Mouse (Mus musculus): Measurements from ENCODE around the gene Cenph. TPM values are rescaled to one million over a fixed set of nuclear protein-coding genes. Genes with fewer than 3 reads are reported as not detected.
"Not testable (repeated sequence)": the region's sequence is repeated elsewhere in the genome, so short reads cannot be mapped to it uniquely, and the experiment has no call there.

The Cenph gene
- total RNA-seq, 4 experiments from 2014 or later, result 0.25 to 0.28 TPM; not detected in 2

DNA sequence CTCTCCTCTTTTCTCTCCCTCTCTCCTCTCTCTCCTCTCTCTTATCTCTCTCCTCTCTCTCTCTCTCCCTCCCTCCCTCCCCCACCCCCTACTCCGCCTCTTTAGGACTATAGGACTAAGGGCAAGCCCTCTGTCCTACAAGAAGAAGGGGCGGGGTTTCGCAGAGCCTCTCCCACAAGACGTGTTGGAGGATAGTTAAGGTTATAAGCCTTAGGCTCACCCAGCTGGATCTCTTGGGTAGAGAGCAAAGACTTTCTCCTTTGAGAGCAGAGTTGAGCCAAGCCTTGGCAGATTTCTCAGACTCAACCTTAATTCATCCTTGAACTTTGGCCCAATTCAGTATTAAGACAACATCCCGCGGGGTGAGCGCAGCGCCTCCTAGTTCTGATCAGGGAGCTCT is 27.1 kb downstream of the Cenph start:
- no peak for DNase-seq (ENCODE audit: low spot score)

DNA sequence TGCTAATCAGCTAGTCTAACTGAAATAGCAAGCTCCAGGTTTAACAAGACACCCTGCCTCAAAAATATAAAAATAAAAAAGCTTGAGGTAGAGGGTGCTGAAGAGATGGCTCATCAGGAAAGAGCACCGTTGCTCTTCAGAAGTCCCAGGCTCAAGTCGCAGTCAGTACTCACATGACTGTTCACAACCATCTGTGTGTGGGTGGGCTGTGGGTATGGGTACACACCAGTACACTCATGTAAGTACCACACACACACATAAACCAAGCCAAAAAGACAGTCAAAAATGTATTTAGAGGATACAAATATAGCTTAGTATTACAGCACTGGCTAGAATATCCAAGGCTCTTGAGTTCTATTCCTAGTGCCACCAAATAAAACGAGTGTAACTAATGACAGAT is 29.6 kb downstream of the Cenph start:
- no peak for DNase-seq (ENCODE audit: low spot score)

GRCm38 (mm10) chr13:100744036-100744744 is 31.5 kb downstream of the Cenph start, which contains the start of gene Mrps36:
Gene Mrps36, minus strand, starts transcription at chr13:100744659.
- peak; percentile 97 for DNase-seq (ENCODE audit: low spot score)

DNA sequence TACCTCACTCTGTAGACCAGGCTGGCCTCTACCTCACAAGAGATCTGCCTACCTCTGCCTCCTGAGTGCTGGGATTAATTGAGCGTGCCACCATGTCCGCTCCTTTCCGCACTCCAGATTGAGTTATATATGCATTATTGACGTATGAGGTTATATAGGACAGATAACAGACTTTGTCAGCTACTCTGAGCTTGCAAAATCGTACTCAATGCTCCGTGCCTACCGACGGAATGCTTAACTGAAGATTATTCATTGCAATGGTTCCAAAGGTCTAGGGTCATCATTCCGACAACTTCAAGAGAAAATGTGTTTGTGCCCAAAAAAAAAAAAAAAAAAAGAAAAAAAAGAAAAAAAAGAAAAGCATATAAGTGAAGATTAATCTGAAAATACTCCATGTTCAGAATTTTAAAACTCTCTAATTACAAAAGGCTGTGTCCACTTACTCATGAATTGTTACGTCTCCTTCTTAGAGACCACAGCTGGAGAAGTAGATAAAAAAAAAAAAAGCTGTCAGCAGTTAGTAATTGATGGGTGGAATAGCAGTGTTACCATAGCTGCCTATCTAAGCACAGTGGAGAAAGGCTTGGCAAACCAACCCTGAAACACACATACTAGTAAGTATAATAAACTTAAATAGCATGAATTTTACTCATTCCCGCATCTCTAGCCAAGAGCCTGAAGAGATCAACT is 32.2 kb downstream of the Cenph start:
- DNase-seq (ENCODE audit: low spot score), result no peak

DNA sequence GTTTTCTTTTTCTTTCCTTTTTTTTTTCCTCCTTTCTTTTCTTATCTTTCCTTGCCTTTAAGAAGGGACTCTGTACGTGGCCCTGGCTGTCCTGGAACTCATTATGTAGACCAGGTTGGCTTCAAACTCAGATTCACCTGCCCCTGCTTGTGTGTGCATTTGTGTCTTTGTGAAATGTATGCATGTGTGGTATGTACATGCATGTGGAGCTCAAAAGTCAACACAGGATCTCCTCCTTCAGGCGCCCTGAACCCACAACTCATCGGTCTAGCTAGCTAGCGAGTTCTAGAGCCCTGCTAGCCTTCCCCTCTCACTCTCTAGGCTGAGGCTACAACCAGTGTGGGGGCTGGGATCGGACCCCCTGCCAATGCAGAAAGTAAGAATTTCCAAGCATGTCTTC is 32.9 kb downstream of the Cenph start:
- no peak for DNase-seq (ENCODE audit: low spot score)

- no peak for DNase-seq (ENCODE audit: low spot score)
These were observed 42.9 kb downstream of the Cenph start for GRCm38 (mm10) chr13:100732756-100733155.

GRCm38 (mm10) chr13:100731462-100732046 is 44.1 kb downstream of the Cenph start:
- not testable (repeated sequence) for DNase-seq (ENCODE audit: low spot score)

DNA sequence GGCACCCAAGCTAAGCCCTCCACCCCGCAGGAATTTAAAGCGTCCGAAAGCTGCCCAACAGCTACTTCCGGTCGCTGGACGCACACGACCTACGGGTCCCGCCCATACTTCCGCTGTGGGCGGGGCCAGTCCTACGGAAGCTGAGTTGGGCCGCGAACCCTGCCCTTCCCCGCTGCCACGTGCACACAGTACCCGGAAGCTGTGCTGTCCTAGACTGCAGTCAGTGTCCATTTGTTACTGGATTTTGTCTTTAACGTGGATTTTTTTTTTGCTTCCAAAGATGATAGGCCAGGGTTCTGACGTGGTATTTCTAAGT is 44.9 kb downstream of the Cenph start, which contains the start of gene Cdk7:
Cdk7 (minus strand) TSS at position 79 of the 316 bp plus-strand sequence.
- DNase-seq (ENCODE audit: low spot score), result peak; percentile 90

DNA sequence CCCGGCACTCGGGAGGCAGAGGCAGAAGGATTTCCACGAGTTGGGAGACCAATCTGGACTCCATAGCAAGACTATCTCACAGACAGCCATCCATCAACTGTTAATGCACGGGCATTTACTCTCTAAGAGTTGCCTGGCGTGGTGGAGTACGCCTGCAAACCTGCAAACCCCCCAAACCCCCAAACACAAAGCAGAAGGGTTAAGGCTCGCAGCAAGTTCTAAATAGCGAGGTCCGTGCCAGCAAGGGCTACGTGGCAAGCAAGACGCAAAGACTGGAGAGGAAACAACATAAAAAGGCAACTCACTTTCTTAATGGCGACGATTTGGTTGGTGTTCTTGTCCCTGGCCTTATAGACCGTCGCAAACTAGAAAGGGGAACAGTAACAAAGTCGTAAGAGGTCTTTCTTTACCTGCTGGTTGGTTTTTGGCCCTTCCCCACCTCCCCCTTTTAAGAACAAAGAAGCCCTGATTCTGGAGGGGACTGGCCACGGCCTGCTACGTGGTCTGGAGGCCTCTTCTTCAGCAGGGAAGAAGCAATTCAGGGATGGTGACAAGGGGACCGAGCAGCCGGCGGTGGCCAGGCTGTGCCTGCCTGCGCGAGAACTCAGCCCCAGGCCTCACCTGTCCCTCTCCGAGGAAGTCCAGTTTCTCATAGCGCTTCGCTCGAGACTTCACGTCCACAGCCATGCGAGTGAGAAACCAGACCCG is 45.4 kb downstream of the Cenph start:
- no peak for DNase-seq (ENCODE audit: low spot score)

- DNase-seq (ENCODE audit: low spot score), result not testable (repeated sequence)
These were observed 47.2 kb downstream of the Cenph start for GRCm38 (mm10) chr13:100728530-100728929.

DNA sequence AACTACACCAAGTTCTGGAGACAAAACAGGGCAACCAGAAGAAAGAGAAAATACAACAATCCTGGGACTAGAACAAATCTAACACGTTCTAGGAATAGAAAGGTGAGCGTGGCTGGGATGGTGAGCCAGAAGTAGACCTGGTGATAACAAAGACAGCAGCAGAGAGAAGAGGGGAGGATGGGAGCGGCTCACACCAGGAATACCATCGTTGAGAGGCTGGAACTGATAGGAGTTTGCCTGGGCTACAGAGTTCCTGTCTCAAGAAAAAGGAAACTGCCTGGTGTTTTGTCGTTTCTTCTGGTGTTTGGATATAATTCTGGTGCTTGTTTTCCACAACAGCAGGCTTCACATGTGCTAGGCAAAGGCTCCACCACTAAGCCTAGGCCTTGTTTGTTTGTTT is 47.6 kb downstream of the Cenph start:
- no peak for DNase-seq (ENCODE audit: low spot score)

DNA sequence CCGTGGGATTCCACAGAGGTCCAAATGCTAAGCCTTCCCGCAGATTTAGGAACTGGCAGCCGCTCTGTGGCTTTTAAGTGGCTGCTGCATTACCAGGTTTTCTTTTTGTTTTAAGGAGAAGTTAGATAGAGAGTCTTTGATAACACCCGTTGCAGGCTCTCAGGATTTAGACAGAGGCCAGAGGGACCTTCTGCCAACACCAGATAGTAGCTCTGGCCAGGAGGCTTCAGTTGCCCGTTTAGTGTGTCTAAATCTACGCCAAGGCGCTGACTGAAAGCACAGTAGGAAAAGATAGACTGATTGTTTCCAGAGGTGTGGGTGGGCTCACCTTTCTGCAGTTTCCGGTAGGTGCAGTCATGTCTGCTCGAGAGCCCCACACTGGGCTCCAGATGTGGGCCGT is 50.5 kb downstream of the Cenph start:
- no peak for DNase-seq (ENCODE audit: low spot score)

GRCm38 (mm10) chr13:100724051-100724754 is 51.5 kb downstream of the Cenph start:
- DNase-seq (ENCODE audit: low spot score), result no peak

- DNase-seq (ENCODE audit: low spot score), result no peak
These were observed 54.0 kb downstream of the Cenph start for GRCm38 (mm10) chr13:100721656-100722055.

DNA sequence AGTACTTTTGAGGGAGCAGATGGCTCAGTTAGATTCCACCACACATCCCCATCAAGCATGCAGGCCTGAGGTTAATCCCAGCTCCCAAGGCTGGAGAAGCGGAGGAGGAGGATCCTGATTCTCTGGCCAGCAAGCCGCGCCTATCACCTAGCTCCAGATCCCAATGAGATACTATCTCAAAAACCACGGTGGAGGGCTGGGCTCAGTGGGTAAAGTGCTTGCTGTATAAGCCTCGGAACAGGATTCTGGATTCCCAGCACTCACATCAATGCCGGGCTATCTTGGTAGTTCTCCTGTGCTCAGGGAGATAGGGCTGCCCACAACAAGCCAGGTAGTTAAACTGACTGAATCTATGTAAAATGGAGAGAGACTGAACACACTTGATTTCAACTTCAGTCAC is 60.2 kb downstream of the Cenph start:
- DNase-seq (ENCODE audit: low spot score), result no peak

Other genes starting within 250 kb of the Cenph start
- gene Ocln, start 223.2 kb downstream of the Cenph start, total RNA-seq (2022), result 1 to 10 TPM in 1 of 4 experiments, under 1 TPM in 3; 0.24 to 1.1 (median 0.66) TPM
- gene Marveld2, start 158.9 kb downstream of the Cenph start, total RNA-seq (2022), result under 1 TPM; 0.37 to 0.90 (median 0.63) TPM
- 10 to 100 TPM; 57.2 to 64.6 (median 60.3) TPM for gene Ak6, start 124.9 kb downstream of the Cenph start, total RNA-seq (2022)
- gene Rad17, start 124.8 kb downstream of the Cenph start, total RNA-seq (2022), result 10 to 100 TPM; 13.4 to 16.6 (median 15.6) TPM
- gene Taf9, start 124.3 kb downstream of the Cenph start, total RNA-seq (2022), result 10 to 100 TPM in 3 of 4 experiments, 1 to 10 TPM in 1; 9.1 to 14.5 (median 12.1) TPM
- under 1 TPM; 0.33 to 0.60 (median 0.44) TPM for gene Ccdc125, start 106.2 kb downstream of the Cenph start, total RNA-seq (2022)
- gene Cdk7, start 45.0 kb downstream of the Cenph start, total RNA-seq (2022), result 10 to 100 TPM; 17.1 to 24.8 (median 19.6) TPM
- 100 to 1,000 TPM; 179 to 227 (median 201) TPM for gene Mrps36, start 31.2 kb downstream of the Cenph start, total RNA-seq (2022)
- gene Ccnb1, start 10.7 kb upstream of the Cenph start, total RNA-seq (2022), result under 1 TPM in 3 of 4 experiments, not detected in 1; 0.19 to 0.63 (median 0.28) TPM
- gene Slc30a5, start 57.5 kb upstream of the Cenph start, total RNA-seq (2022), result 10 to 100 TPM; 16.2 to 20.6 (median 19.2) TPM